Mouse (Mus musculus): ENCODE results near the gene Megf8.
A peak's percentile ranks its signal among the peaks of the same experiment; 100 is the strongest.
"Not testable (repeated sequence)": the region's sequence is repeated elsewhere in the genome, so short reads cannot be mapped to it uniquely, and the experiment has no call there.

Gene Megf8

GRCm38 (mm10) chr7:25297454-25298325 lies 19.3 kb upstream of the Megf8 start, which contains the start of gene Pafah1b3:
TSS of gene Pafah1b3 (minus strand) at chr7:25297986.
- peak; percentile 89 to 93 for DNase-seq

GRCm38 (mm10) chr7:25301063-25301462 lies 15.9 kb upstream of the Megf8 start, which contains the start of gene Prr19:
TSS of gene Prr19 (plus strand) at chr7:25301411.
- DNase-seq, result peak; percentile 57 to 70

GRCm38 (mm10) chr7:25303003-25303684 lies 13.8 kb upstream of the Megf8 start:
- no peak for DNase-seq

GRCm38 (mm10) chr7:25303685-25304006 lies 13.3 kb upstream of the Megf8 start:
- no peak for DNase-seq

GRCm38 (mm10) chr7:25305481-25305880 lies 11.5 kb upstream of the Megf8 start:
- no peak for DNase-seq

- peak; percentile 79 to 85 for DNase-seq
Observed at GRCm38 (mm10) chr7:25305956-25306613, 10.9 kb upstream of the Megf8 start, which contains the start of gene Tmem145. TSS of gene Tmem145 (plus strand) at chr7:25306106.

- no peak for DNase-seq
Observed at GRCm38 (mm10) chr7:25306614-25306996, 10.4 kb upstream of the Megf8 start.

- no peak for DNase-seq
Observed at GRCm38 (mm10) chr7:25308702-25309318, 8.2 kb upstream of the Megf8 start.

GRCm38 (mm10) chr7:25309425-25309824 lies 7.5 kb upstream of the Megf8 start:
- DNase-seq, result no peak

GRCm38 (mm10) chr7:25311193-25311592 lies 5.8 kb upstream of the Megf8 start:
- DNase-seq, result no peak

- no peak for DNase-seq
Observed at GRCm38 (mm10) chr7:25313325-25313724, 3.6 kb upstream of the Megf8 start.

- DNase-seq, result no peak
Observed at GRCm38 (mm10) chr7:25314606-25315305, 2.2 kb upstream of the Megf8 start.

- DNase-seq, result peak; percentile 45 to 50
Observed at GRCm38 (mm10) chr7:25315306-25316041, 1.5 kb upstream of the Megf8 start.

GRCm38 (mm10) chr7:25317446-25317999 lies 559 bp downstream of the Megf8 start:
- DNase-seq, result peak; percentile 35 to 42

GRCm38 (mm10) chr7:25322058-25322484 lies 5.1 kb downstream of the Megf8 start:
- DNase-seq, result peak; percentile 80 to 85

GRCm38 (mm10) chr7:25323219-25323618 lies 6.3 kb downstream of the Megf8 start:
- no peak for DNase-seq

- not testable (repeated sequence) for DNase-seq
Observed at GRCm38 (mm10) chr7:25325431-25325830, 8.5 kb downstream of the Megf8 start.

- peak in 1 of 2 experiments; percentile 22 for DNase-seq
Observed at GRCm38 (mm10) chr7:25326233-25326632, 9.3 kb downstream of the Megf8 start.

- DNase-seq, result peak; percentile 88 to 91
Observed at GRCm38 (mm10) chr7:25333596-25334307, 16.8 kb downstream of the Megf8 start.

- no peak for DNase-seq
Observed at GRCm38 (mm10) chr7:25334472-25334871, 17.5 kb downstream of the Megf8 start.
